Mouse (Mus musculus): Measurements from ENCODE around the gene Zfp329. TPM values are rescaled to one million over a fixed set of nuclear protein-coding genes. Genes with fewer than 3 reads are reported as not detected.
"Not testable (repeated sequence)": the region's sequence is repeated elsewhere in the genome, so short reads cannot be mapped to it uniquely, and the experiment has no call there.

Zfp329 gene
- polyA plus RNA-seq, 1 experiment from 2014 or later = 42.6 TPM

GRCm38 (mm10) chr7:12797971-12798370, 20.7 kb downstream of the Zfp329 start:
- H3K4me3 ChIP-seq (ENCODE audit: low read depth, low read length) = no peak overlapping the region
- no peaks in the 10 kb centered on the region for H3K36me3 ChIP-seq (ENCODE audit: control insufficient read depth, insufficient read depth, low read length)
- H3K27ac ChIP-seq (ENCODE audit: low read depth, low read length) = no peak overlapping the region
- no peaks in the 10 kb centered on the region for H3K4me1 ChIP-seq (ENCODE audit: control insufficient read depth, insufficient read depth, low read length)
- 70% methylated on average over 2 of the region's 2 CpGs for WGBS
- H3K4me2 ChIP-seq (ENCODE audit: low read depth, low read length) = no peak overlapping the region
- H3K9me3 ChIP-seq (ENCODE audit: control insufficient read depth, low read length) = peaks cover 10% of the 10 kb centered on the region; the same call in 1 of the 2 replicates
- no peaks in the 10 kb centered on the region for H3K27me3 ChIP-seq (ENCODE audit: control insufficient read depth, insufficient read depth, low read length)
- ATAC-seq (ENCODE audit: low read depth) = no peak
- H3K9ac ChIP-seq (replicated peaks; ENCODE audit: low read depth, low read length) = no peak overlapping the region

- H3K4me1 ChIP-seq (ENCODE audit: control insufficient read depth, insufficient read depth, low read length); H3K36me3 ChIP-seq (ENCODE audit: control insufficient read depth, insufficient read depth, low read length); H3K4me3 ChIP-seq (ENCODE audit: low read depth, low read length); ATAC-seq (ENCODE audit: low read depth); H3K27me3 ChIP-seq (ENCODE audit: control insufficient read depth, insufficient read depth, low read length); H3K9me3 ChIP-seq (ENCODE audit: control insufficient read depth, low read length); H3K27ac ChIP-seq (ENCODE audit: low read depth, low read length); H3K4me2 ChIP-seq (ENCODE audit: low read depth, low read length); H3K9ac ChIP-seq (replicated peaks; ENCODE audit: low read depth, low read length): not testable (repeated sequence)
- 89% methylated on average over 11 of the region's 11 CpGs for WGBS
Observed at GRCm38 (mm10) chr7:12792624-12793023, 26.0 kb downstream of the Zfp329 start.

GRCm38 (mm10) chr7:12788025-12788424, 30.6 kb downstream of the Zfp329 start:
- H3K9me3 ChIP-seq (ENCODE audit: control insufficient read depth, low read length) = no peaks in the 10 kb centered on the region
- no peaks in the 10 kb centered on the region for H3K4me1 ChIP-seq (ENCODE audit: control insufficient read depth, insufficient read depth, low read length)
- no peak overlapping the region for H3K9ac ChIP-seq (replicated peaks; ENCODE audit: low read depth, low read length)
- no peak overlapping the region for H3K4me3 ChIP-seq (ENCODE audit: low read depth, low read length)
- H3K27me3 ChIP-seq (ENCODE audit: control insufficient read depth, insufficient read depth, low read length) = no peaks in the 10 kb centered on the region
- H3K4me2 ChIP-seq (ENCODE audit: low read depth, low read length) = no peak overlapping the region
- 0 out of 2 replicates have a peak, but pooled peaks have one; percentile 41 for ATAC-seq (ENCODE audit: low read depth)
- 17% methylated on average over 5 of the region's 5 CpGs for WGBS
- no peak overlapping the region for H3K27ac ChIP-seq (ENCODE audit: low read depth, low read length)
- H3K36me3 ChIP-seq (ENCODE audit: control insufficient read depth, insufficient read depth, low read length) = no peaks in the 10 kb centered on the region

- H3K27me3 ChIP-seq (ENCODE audit: control insufficient read depth, insufficient read depth, low read length) = no peaks in the 10 kb centered on the region
- H3K36me3 ChIP-seq (ENCODE audit: control insufficient read depth, insufficient read depth, low read length) = no peaks in the 10 kb centered on the region
- 81% methylated on average over 6 of the region's 6 CpGs for WGBS
- H3K9me3 ChIP-seq (ENCODE audit: control insufficient read depth, low read length) = no peaks in the 10 kb centered on the region
- no peak overlapping the region for H3K4me3 ChIP-seq (ENCODE audit: low read depth, low read length)
- H3K4me2 ChIP-seq (ENCODE audit: low read depth, low read length) = no peak overlapping the region
- no peak for ATAC-seq (ENCODE audit: low read depth)
- H3K9ac ChIP-seq (replicated peaks; ENCODE audit: low read depth, low read length) = no peak overlapping the region
- no peaks in the 10 kb centered on the region for H3K4me1 ChIP-seq (ENCODE audit: control insufficient read depth, insufficient read depth, low read length)
- H3K27ac ChIP-seq (ENCODE audit: low read depth, low read length) = no peak overlapping the region
Observed at GRCm38 (mm10) chr7:12787333-12787732, 31.3 kb downstream of the Zfp329 start.

- Histone ChIP-seq H3K4me2 (ENCODE audit: low read depth, low read length) (peak overlapping the region; percentile 72), H3K36me3 (ENCODE audit: control insufficient read depth, insufficient read depth, low read length) (peaks cover 1% of the 10 kb centered on the region; the same call in 1 of the 2 replicates), H3K4me3 (ENCODE audit: low read depth, low read length) (peak overlapping the region; percentile 50), H3K9me3 (ENCODE audit: control insufficient read depth, low read length) (no peaks in the 10 kb centered on the region), H3K27me3 (ENCODE audit: control insufficient read depth, insufficient read depth, low read length) (no peaks in the 10 kb centered on the region), H3K9ac (replicated peaks; ENCODE audit: low read depth, low read length) (peak overlapping the region; percentile 70), H3K4me1 (ENCODE audit: control insufficient read depth, insufficient read depth, low read length) (peaks cover 8% of the 10 kb centered on the region; the same call in 1 of the 2 replicates), H3K27ac (ENCODE audit: low read depth, low read length) (no peak overlapping the region)
- under 1% methylated on average over 57 of the region's 57 CpGs for WGBS
- ATAC-seq (ENCODE audit: low read depth) = peak; percentile 97
Observed at GRCm38 (mm10) chr7:12780151-12780830, 38.4 kb downstream of the Zfp329 start.

GRCm38 (mm10) chr7:12779782-12780150, 38.9 kb downstream of the Zfp329 start:
- Histone ChIP-seq H3K36me3 (ENCODE audit: control insufficient read depth, insufficient read depth, low read length) (peaks cover 6% of the 10 kb centered on the region; the same call in 1 of the 2 replicates), H3K4me3 (ENCODE audit: low read depth, low read length) (peak overlapping the region; percentile 50), H3K27me3 (ENCODE audit: control insufficient read depth, insufficient read depth, low read length) (no peaks in the 10 kb centered on the region), H3K27ac (ENCODE audit: low read depth, low read length) (no peak overlapping the region), H3K9ac (replicated peaks; ENCODE audit: low read depth, low read length) (peak overlapping the region; percentile 70), H3K9me3 (ENCODE audit: control insufficient read depth, low read length) (no peaks in the 10 kb centered on the region), H3K4me2 (ENCODE audit: low read depth, low read length) (peak overlapping the region; percentile 72), H3K4me1 (ENCODE audit: control insufficient read depth, insufficient read depth, low read length) (peaks cover 8% of the 10 kb centered on the region; the same call in 1 of the 2 replicates)
- no peak for ATAC-seq (ENCODE audit: low read depth)
- 19% methylated on average over 10 of the region's 10 CpGs for WGBS

- peak overlapping the region; percentile 70; the same call in 1 of the 2 replicates for H3K9ac ChIP-seq (replicated peaks; ENCODE audit: low read depth, low read length)
- peaks cover 13% of the 10 kb centered on the region for H3K36me3 ChIP-seq (ENCODE audit: control insufficient read depth, insufficient read depth, low read length)
- WGBS = 95% methylated on average over 5 of the region's 5 CpGs
- H3K27ac ChIP-seq (ENCODE audit: low read depth, low read length) = no peak overlapping the region
- peaks cover 8% of the 10 kb centered on the region; the same call in 1 of the 2 replicates for H3K4me1 ChIP-seq (ENCODE audit: control insufficient read depth, insufficient read depth, low read length)
- no peaks in the 10 kb centered on the region for H3K27me3 ChIP-seq (ENCODE audit: control insufficient read depth, insufficient read depth, low read length)
- no peaks in the 10 kb centered on the region for H3K9me3 ChIP-seq (ENCODE audit: control insufficient read depth, low read length)
- ATAC-seq (ENCODE audit: low read depth) = no peak
- H3K4me2 ChIP-seq (ENCODE audit: low read depth, low read length) = peak overlapping the region; percentile 72
- H3K4me3 ChIP-seq (ENCODE audit: low read depth, low read length) = no peak overlapping the region; the same call in 1 of the 2 replicates
Observed at GRCm38 (mm10) chr7:12779141-12779540, 39.5 kb downstream of the Zfp329 start.

GRCm38 (mm10) chr7:12774606-12775005, 44.1 kb downstream of the Zfp329 start:
- no peak overlapping the region for H3K9ac ChIP-seq (replicated peaks; ENCODE audit: low read depth, low read length)
- H3K27ac ChIP-seq (ENCODE audit: low read depth, low read length) = no peak overlapping the region
- 96% methylated on average over 1 of the region's 1 CpGs for WGBS
- H3K4me1 ChIP-seq (ENCODE audit: control insufficient read depth, insufficient read depth, low read length) = peaks cover 5% of the 10 kb centered on the region; the same call in 1 of the 2 replicates
- no peak overlapping the region for H3K4me2 ChIP-seq (ENCODE audit: low read depth, low read length)
- H3K4me3 ChIP-seq (ENCODE audit: low read depth, low read length) = no peak overlapping the region
- no peaks in the 10 kb centered on the region for H3K27me3 ChIP-seq (ENCODE audit: control insufficient read depth, insufficient read depth, low read length)
- H3K36me3 ChIP-seq (ENCODE audit: control insufficient read depth, insufficient read depth, low read length) = peaks cover 30% of the 10 kb centered on the region
- no peak for ATAC-seq (ENCODE audit: low read depth)
- no peaks in the 10 kb centered on the region for H3K9me3 ChIP-seq (ENCODE audit: control insufficient read depth, low read length)

GRCm38 (mm10) chr7:12774111-12774510, 44.5 kb downstream of the Zfp329 start:
- H3K9me3 ChIP-seq (ENCODE audit: control insufficient read depth, low read length) = no peaks in the 10 kb centered on the region
- H3K27ac ChIP-seq (ENCODE audit: low read depth, low read length) = no peak overlapping the region
- no peaks in the 10 kb centered on the region for H3K4me1 ChIP-seq (ENCODE audit: control insufficient read depth, insufficient read depth, low read length)
- peaks cover 35% of the 10 kb centered on the region for H3K36me3 ChIP-seq (ENCODE audit: control insufficient read depth, insufficient read depth, low read length)
- H3K9ac ChIP-seq (replicated peaks; ENCODE audit: low read depth, low read length) = no peak overlapping the region
- no peaks in the 10 kb centered on the region for H3K27me3 ChIP-seq (ENCODE audit: control insufficient read depth, insufficient read depth, low read length)
- no peak overlapping the region for H3K4me3 ChIP-seq (ENCODE audit: low read depth, low read length)
- no peak overlapping the region for H3K4me2 ChIP-seq (ENCODE audit: low read depth, low read length)
- no peak for ATAC-seq (ENCODE audit: low read depth)
- WGBS = 93% methylated on average over 9 of the region's 9 CpGs
